Mouse (Mus musculus) brain, embryonic 14.5 days (tissue): ENCODE results near the gene Hist2h3c1. TPM values are rescaled to one million over a fixed set of nuclear protein-coding genes. Genes with fewer than 3 reads are reported as not detected.
"Not testable (repeated sequence)": the region's sequence is repeated elsewhere in the genome, so short reads cannot be mapped to it uniquely, and the experiment has no call there.

Source experiments
- DNase-seq: peaks from one replicate; pipeline ENCODE4 v3.0.0-alpha.2; 2011; ENCODE audit warnings: low read depth
- CTCF ChIP-seq: fragments of 200-500 bp; IDR thresholded peaks from 2 replicates; pipeline ENCODE4 v1.5.1; 2012; ENCODE audit warnings: inconsistent platforms, mild to moderate bottlenecking, moderate library complexity, borderline replicate concordance; ENCODE audit not compliant: insufficient read depth, insufficient read length; ENCODE audit errors: extremely low read depth
- POLR2A ChIP-seq: fragments of 200-500 bp; IDR thresholded peaks from 2 replicates; pipeline ENCODE4 v1.6.1; 2012; ENCODE audit warnings: mild to moderate bottlenecking, inconsistent platforms, borderline replicate concordance; ENCODE audit not compliant: poor library complexity, insufficient read depth, insufficient read length, severe bottlenecking; ENCODE audit errors: extremely low read depth
- polyA plus RNA-seq: library from polyadenylated mRNA; depleted of rRNA; stranded (reverse); fragments of >200 nt; gene quantifications from 2 replicates; pipeline ENCODE4 v1.2.3, GENCODE M21; 2012; rRNA removed

The Hist2h3c1 gene
- polyA plus RNA-seq, 1 experiment: not detected

GRCm38 (mm10) chr3:96289201-96289600, 42.7 kb downstream of the Hist2h3c1 start:
- no peak for DNase-seq
- TF ChIP-seq POLR2A (no peak), CTCF (no peak)

- not testable (repeated sequence) for DNase-seq
Measured at GRCm38 (mm10) chr3:96290727-96291126, 44.2 kb downstream of the Hist2h3c1 start.

GRCm38 (mm10) chr3:96292641-96293040, 46.2 kb downstream of the Hist2h3c1 start:
- no peak for TF ChIP-seq POLR2A
- no peak for TF ChIP-seq CTCF
- DNase-seq: peak; percentile 35

GRCm38 (mm10) chr3:96293368-96293767, 46.9 kb downstream of the Hist2h3c1 start:
- TF ChIP-seq POLR2A (no peak), CTCF (no peak)
- DNase-seq: no peak

GRCm38 (mm10) chr3:96293787-96294186, 47.3 kb downstream of the Hist2h3c1 start, which contains the start of gene Fcgr1:
Fcgr1 (minus strand) TSS chr3:96293969.
- TF ChIP-seq CTCF (no peak), POLR2A (no peak)
- DNase-seq: no peak

Other genes starting within 250 kb of the Hist2h3c1 start
- gene Vps45, start 188.2 kb upstream of the Hist2h3c1 start, polyA plus RNA-seq: 30.8 and 31.3 TPM in 2 replicates
- gene Otud7b, start 142.2 kb upstream of the Hist2h3c1 start, polyA plus RNA-seq: 7.0 and 8.6 TPM in 2 replicates
- gene Mtmr11, start 84.7 kb upstream of the Hist2h3c1 start, polyA plus RNA-seq: 10.1 and 10.2 TPM in 2 replicates
- 112 and 140 TPM in 2 replicates for gene Sf3b4, start 74.4 kb upstream of the Hist2h3c1 start, polyA plus RNA-seq
- gene Sv2a, start 65.5 kb upstream of the Hist2h3c1 start, polyA plus RNA-seq: 101 and 136 TPM in 2 replicates
- 48.1 and 54.5 TPM in 2 replicates for gene Bola1, start 27.0 kb upstream of the Hist2h3c1 start, polyA plus RNA-seq
- 2.2 and 10.2 TPM in 2 replicates for gene Hist2h2ab, start 26.8 kb upstream of the Hist2h3c1 start, polyA plus RNA-seq
- 8.3 and 12.6 TPM in 2 replicates for gene Hist2h2ac, start 25.8 kb upstream of the Hist2h3c1 start, polyA plus RNA-seq
- 12.3 and 19.6 TPM in 2 replicates for gene Hist2h2be, start 25.6 kb upstream of the Hist2h3c1 start, polyA plus RNA-seq
- gene Hist2h3c2, start 7.6 kb upstream of the Hist2h3c1 start, polyA plus RNA-seq: 62.0 and 84.4 TPM in 2 replicates
- gene Hist2h2aa2, start 6.4 kb upstream of the Hist2h3c1 start, polyA plus RNA-seq: 7.9 and 27.8 TPM in 2 replicates
- 90.6 and 97.0 TPM in 2 replicates for gene Hist2h2aa1, start 1.2 kb upstream of the Hist2h3c1 start, polyA plus RNA-seq
- gene Hist2h4, start 16.6 kb downstream of the Hist2h3c1 start, polyA plus RNA-seq: 5.9 and 7.0 TPM in 2 replicates
- 76.5 and 89.8 TPM in 2 replicates for gene Hist2h3b, start 22.0 kb downstream of the Hist2h3c1 start, polyA plus RNA-seq
- 9.3 and 14.5 TPM in 2 replicates for gene Hist2h2bb, start 23.1 kb downstream of the Hist2h3c1 start, polyA plus RNA-seq
- 1.4 and 1.8 TPM in 2 replicates for gene Fcgr1, start 47.3 kb downstream of the Hist2h3c1 start, polyA plus RNA-seq
- gene BC107364, start 205.6 kb downstream of the Hist2h3c1 start, polyA plus RNA-seq: 0.05 TPM in 1 of 2 replicates, not detected in the other